Mouse (Mus musculus) testis, adult 2 months (tissue): ENCODE data around the gene Foxp1. TPM values are rescaled to one million over a fixed set of nuclear protein-coding genes. Genes with fewer than 3 reads are reported as not detected.
A peak's percentile ranks its signal among the peaks of the same experiment; 100 is the strongest.

ENCODE experiments used
- H3K27ac ChIP-seq: fragments of 200-500 bp; 2 replicates; pipeline ENCODE4 v1.5.1; 2012; ENCODE audit warnings: low read depth, low read length; ENCODE audit not compliant: control insufficient read depth, insufficient read depth
- H3K27me3 ChIP-seq: fragments of 200-500 bp; 2 replicates; pipeline ENCODE4 v1.6.1; 2012; ENCODE audit warnings: mild to moderate bottlenecking, low read length, moderate library complexity; ENCODE audit not compliant: control insufficient read depth, insufficient read depth
- H3K36me3 ChIP-seq: fragments of 200-500 bp; 2 replicates; pipeline ENCODE4 v1.6.1; 2012; ENCODE audit warnings: mild to moderate bottlenecking, low read length; ENCODE audit not compliant: control insufficient read depth, insufficient read depth
- H3K4me1 ChIP-seq: fragments of 200-500 bp; 2 replicates; pipeline ENCODE4 v1.6.1; 2012; ENCODE audit warnings: low read length; ENCODE audit not compliant: control insufficient read depth, insufficient read depth
- H3K4me3 ChIP-seq: fragments of 200-500 bp; 2 replicates; pipeline ENCODE4 v1.5.1; 2012; ENCODE audit warnings: low read depth, mild to moderate bottlenecking, low read length, moderate library complexity, mixed read lengths; ENCODE audit not compliant: control insufficient read depth
- CTCF ChIP-seq: fragments of 200-500 bp; IDR thresholded peaks from 2 replicates; pipeline ENCODE4 v1.5.1; 2012; ENCODE audit warnings: low read depth, mild to moderate bottlenecking, inconsistent platforms, low read length, moderate library complexity; ENCODE audit not compliant: control insufficient read depth, insufficient read depth, insufficient replicate concordance
- POLR2A ChIP-seq: fragments of 200-500 bp; IDR thresholded peaks from 2 replicates; pipeline ENCODE4 v1.6.1; 2012; ENCODE audit warnings: low read depth, mild to moderate bottlenecking, inconsistent platforms, low read length, moderate library complexity; ENCODE audit not compliant: control insufficient read depth
- polyA plus RNA-seq: library from polyadenylated mRNA; depleted of rRNA; stranded (reverse); fragments of >200 nt; gene quantifications from 2 replicates; pipeline ENCODE4 v1.2.3, GENCODE M21; 2012

The Foxp1 gene
- polyA plus RNA-seq, 1 experiment: 34.8 TPM

GRCm38 (mm10) chr6:99527457-99528105, 5.1 kb upstream of the Foxp1 start:
- Histone ChIP-seq H3K27me3 (no peaks in the 10 kb centered on the region), H3K4me3 (no peak overlapping the region), H3K36me3 (no peaks in the 10 kb centered on the region), H3K27ac (no peak overlapping the region), H3K4me1 (no peaks in the 10 kb centered on the region; the same call in 1 of the 2 replicates)
- TF ChIP-seq CTCF (no peak), POLR2A (no peak)

- no peaks in the 10 kb centered on the region for H3K36me3 ChIP-seq
- peaks cover 7% of the 10 kb centered on the region for H3K4me1 ChIP-seq
- H3K27me3 ChIP-seq: no peaks in the 10 kb centered on the region
- no peak overlapping the region for H3K27ac ChIP-seq
- H3K4me3 ChIP-seq: no peak overlapping the region
- TF ChIP-seq CTCF: no peak
- TF ChIP-seq POLR2A: no peak
Observed at GRCm38 (mm10) chr6:99525351-99525750, 2.8 kb upstream of the Foxp1 start.

GRCm38 (mm10) chr6:99523679-99524370, 1.3 kb upstream of the Foxp1 start:
- H3K27ac ChIP-seq: no peak overlapping the region; the same call in 1 of the 2 replicates
- H3K4me1 ChIP-seq: peaks cover 7% of the 10 kb centered on the region
- peak overlapping the region; percentile 94 for H3K4me3 ChIP-seq

GRCm38 (mm10) chr6:99523109-99523632, 650 bp upstream of the Foxp1 start:
- peak; percentile 33; the same call in 1 of the 2 replicates for TF ChIP-seq POLR2A
- no peak for TF ChIP-seq CTCF
- Histone ChIP-seq H3K27me3 (no peaks in the 10 kb centered on the region), H3K27ac (peak overlapping the region; percentile 98), H3K4me3 (peak overlapping the region; percentile 94), H3K36me3 (no peaks in the 10 kb centered on the region), H3K4me1 (peaks cover 7% of the 10 kb centered on the region)

More at GRCm38 (mm10) chr6:99523679-99524370, 1.3 kb upstream of the Foxp1 start:
- Histone ChIP-seq H3K36me3 (no peaks in the 10 kb centered on the region), H3K27me3 (no peaks in the 10 kb centered on the region)
- TF ChIP-seq POLR2A (no peak), CTCF (no peak)

GRCm38 (mm10) chr6:99521641-99522358, 721 bp downstream of the Foxp1 start:
- TF ChIP-seq POLR2A (no peak), CTCF (no peak)
- H3K36me3 ChIP-seq: no peaks in the 10 kb centered on the region
- no peaks in the 10 kb centered on the region for H3K27me3 ChIP-seq
- H3K4me1 ChIP-seq: peaks cover 7% of the 10 kb centered on the region
- peak overlapping the region; percentile 94 for H3K4me3 ChIP-seq
- H3K27ac ChIP-seq: peak overlapping the region; percentile 64

GRCm38 (mm10) chr6:99521038-99521640, 1.4 kb downstream of the Foxp1 start:
- peak overlapping the region; percentile 94 for H3K4me3 ChIP-seq
- peaks cover 7% of the 10 kb centered on the region for H3K4me1 ChIP-seq
- H3K27me3 ChIP-seq: no peaks in the 10 kb centered on the region
- TF ChIP-seq POLR2A (no peak), CTCF (no peak)
- no peaks in the 10 kb centered on the region for H3K36me3 ChIP-seq
- H3K27ac ChIP-seq: peak overlapping the region; percentile 64

- Histone ChIP-seq H3K4me3 (peak overlapping the region; percentile 76), H3K27ac (0 out of 2 replicates have a peak overlapping the region, but pooled peaks have one; percentile 6), H3K4me1 (peaks cover 7% of the 10 kb centered on the region), H3K27me3 (no peaks in the 10 kb centered on the region), H3K36me3 (no peaks in the 10 kb centered on the region)
- no peak for TF ChIP-seq POLR2A
- no peak for TF ChIP-seq CTCF
Observed at GRCm38 (mm10) chr6:99520676-99521037, 1.9 kb downstream of the Foxp1 start.
